Comparison of ENCODE assay signal across 8 mouse cellular contexts in genomic region chr8:109777851-109778250, GRCm38 (mm10). TPM values are rescaled to one million over a fixed set of nuclear protein-coding genes. Genes with fewer than 3 reads are reported as not detected.
DNase-seq lines count a peak whose midpoint lies in the region; ATAC-seq and TF ChIP-seq lines count a peak whose summit lies in the region.

No protein-coding gene starts in this region.

- DNase-seq in heart, adult 8-10 months (ENCODE audit: low spot score), result no peak
- no peak for DNase-seq in ES-E14 (ENCODE audit: low read depth, low spot score)
- no peak for DNase-seq in forebrain, embryonic 14.5 days (ENCODE audit: low spot score)
- DNase-seq in c-Kit-positive CD71-positive TER-119-positive erythroid progenitor cells, embryonic 14.5 days (ENCODE audit: low spot score), result no peak
- DNase-seq in right cerebral cortex, postnatal 4 days, result no peak
- DNase-seq in thymus, adult 2 months, result no peak

- peak overlapping the region; percentile 88 for H3K4me2 ChIP-seq in heart, embryonic 14.5 days (ENCODE audit: low read length)
- peak overlapping the region; percentile 70 for H3K4me2 ChIP-seq in forebrain, embryonic 14.5 days (ENCODE audit: low read length)
- H3K4me2 ChIP-seq in liver, embryonic 16.5 days (ENCODE audit: low read depth, low read length), result peak overlapping the region; percentile 95

- no peaks in the 10 kb centered on the region for H3K9me3 ChIP-seq in heart, embryonic 14.5 days (ENCODE audit: control insufficient read depth, low read length)
- no peaks in the 10 kb centered on the region for H3K9me3 ChIP-seq in ES-E14 (ENCODE audit: control insufficient read depth, insufficient read depth, low read depth, low read length)
- no peaks in the 10 kb centered on the region for H3K9me3 ChIP-seq in forebrain, embryonic 14.5 days (replicated peaks; ENCODE audit: control insufficient read depth, low read length)
- no peaks in the 10 kb centered on the region for H3K9me3 ChIP-seq in liver, embryonic 16.5 days (replicated peaks; ENCODE audit: control insufficient read depth, low read length)

- no peak for ATAC-seq in heart, embryonic 14.5 days (ENCODE audit: insufficient number of reproducible peaks, insufficient read depth, low FRiP score, low read depth)
- ATAC-seq in forebrain, embryonic 14.5 days, result no peak
- no peak for ATAC-seq in liver, embryonic 16.5 days (ENCODE audit: low read depth)

- H3K4me3 ChIP-seq in heart, embryonic 14.5 days (ENCODE audit: control insufficient read depth in 1 of 2, insufficient read depth in 1 of 2, low read depth in 1 of 2, low read length in 2 of 2), result peak overlapping the region in 1 of 2 experiments; percentile 95; a peak in 3 of 4 replicates
- H3K4me3 ChIP-seq in ES-E14 (ENCODE audit: insufficient read depth in 1 of 2, low read depth in 1 of 2, low read length in 2 of 2, poor library complexity in 1 of 2, severe bottlenecking in 1 of 2), result peak overlapping the region; percentile 21 to 48; a peak in 3 of 4 replicates
- H3K4me3 ChIP-seq in forebrain, embryonic 14.5 days (ENCODE audit: low read depth, low read length), result peak overlapping the region; percentile 91
- peak overlapping the region; percentile 74 for H3K4me3 ChIP-seq in liver, embryonic 16.5 days (ENCODE audit: low read depth, low read length)
- no peak overlapping the region for H3K4me3 ChIP-seq in thymus, adult 2 months (ENCODE audit: control insufficient read depth, insufficient read depth, low read length)

- H3K4me1 ChIP-seq in heart, embryonic 14.5 days (ENCODE audit: control insufficient read depth in 2 of 2, insufficient read depth in 2 of 2, low read length in 2 of 2), result peaks cover 2 to 17% of the 10 kb centered on the region in 2 experiments; a peak in 3 of 4 replicates
- peaks cover 0 to 5% of the 10 kb centered on the region in 2 experiments; a peak in 1 of 4 replicates for H3K4me1 ChIP-seq in ES-E14 (ENCODE audit: control insufficient read depth in 2 of 2, insufficient read depth in 2 of 2, low read length in 2 of 2, poor library complexity in 1 of 2)
- peaks cover 14% of the 10 kb centered on the region for H3K4me1 ChIP-seq in forebrain, embryonic 14.5 days (ENCODE audit: control insufficient read depth, insufficient read depth, low read length)
- peaks cover 16% of the 10 kb centered on the region for H3K4me1 ChIP-seq in liver, embryonic 16.5 days (ENCODE audit: control insufficient read depth, low read depth, low read length)
- peaks cover 5% of the 10 kb centered on the region for H3K4me1 ChIP-seq in thymus, adult 2 months (replicated peaks; ENCODE audit: control insufficient read depth, insufficient read depth, low read length)

- no peaks in the 10 kb centered on the region; the same call in 1 of the 2 replicates for H3K27me3 ChIP-seq in heart, embryonic 14.5 days (ENCODE audit: control insufficient read depth, insufficient read depth, low read length)
- no peaks in the 10 kb centered on the region for H3K27me3 ChIP-seq in forebrain, embryonic 14.5 days (replicated peaks; ENCODE audit: control insufficient read depth, insufficient read depth, low read length)
- H3K27me3 ChIP-seq in liver, embryonic 16.5 days (ENCODE audit: control insufficient read depth, insufficient read depth, low read depth, low read length), result no peaks in the 10 kb centered on the region; the same call in 1 of the 2 replicates
- H3K27me3 ChIP-seq in thymus, adult 2 months (ENCODE audit: control insufficient read depth, insufficient read depth, low read length), result no peaks in the 10 kb centered on the region

- H3K36me3 ChIP-seq in heart, embryonic 14.5 days (ENCODE audit: control insufficient read depth, insufficient read depth, low read length), result no peaks in the 10 kb centered on the region
- no peaks in the 10 kb centered on the region for H3K36me3 ChIP-seq in ES-E14 (ENCODE audit: control insufficient read depth, insufficient read depth, low read length, poor library complexity, severe bottlenecking)
- no peaks in the 10 kb centered on the region for H3K36me3 ChIP-seq in forebrain, embryonic 14.5 days (ENCODE audit: control insufficient read depth, insufficient read depth, low read length)
- H3K36me3 ChIP-seq in liver, embryonic 16.5 days (ENCODE audit: control insufficient read depth, insufficient read depth), result no peaks in the 10 kb centered on the region
- no peaks in the 10 kb centered on the region for H3K36me3 ChIP-seq in thymus, adult 2 months (ENCODE audit: control insufficient read depth, insufficient read depth, low read length)

- TF ChIP-seq CTCF in thymus, adult 2 months (IDR thresholded peaks at IDR 0.05; ENCODE audit: borderline replicate concordance, control insufficient read depth, extremely low read depth, insufficient read depth, low read length, poor library complexity), result no peak

- peak overlapping the region in 1 of 2 experiments; percentile 24; a peak in 1 of 4 replicates for H3K27ac ChIP-seq in heart, embryonic 14.5 days (replicated peaks in 1 of 2; ENCODE audit: control insufficient read depth in 1 of 2, insufficient read depth in 1 of 2, low read depth in 2 of 2, low read length in 2 of 2)
- no peak overlapping the region for H3K27ac ChIP-seq in ES-E14 (ENCODE audit: insufficient read depth, low read depth, low read length, poor library complexity, severe bottlenecking)
- H3K27ac ChIP-seq in forebrain, embryonic 14.5 days (ENCODE audit: low read depth, low read length), result peak overlapping the region; percentile 98; the same call in 1 of the 2 replicates
- no peak overlapping the region; the same call in 1 of the 2 replicates for H3K27ac ChIP-seq in liver, embryonic 16.5 days (ENCODE audit: low read length)
- H3K27ac ChIP-seq in thymus, adult 2 months (ENCODE audit: control insufficient read depth, insufficient read depth, low read length), result no peak overlapping the region

- no peak for TF ChIP-seq POLR2A in thymus, adult 2 months (IDR thresholded peaks at IDR 0.05; ENCODE audit: control insufficient read depth, extremely low read depth, insufficient read depth, low read length, poor library complexity)

- WGBS in heart, embryonic 14.5 days, result 28% methylated on average over 5 of the region's 5 CpGs
- 25% methylated on average over 5 of the region's 5 CpGs for WGBS in forebrain, embryonic 14.5 days
- WGBS in liver, embryonic 16.5 days (ENCODE audit: insufficient replicate concordance), result 27% methylated on average over 5 of the region's 5 CpGs
- WGBS in thymus, adult 2 months, result 29% methylated on average over 5 of the region's 5 CpGs

- H3K9ac ChIP-seq in heart, embryonic 14.5 days (ENCODE audit: low read length), result peak overlapping the region; percentile 97
- H3K9ac ChIP-seq in ES-E14 (ENCODE audit: insufficient read depth, low read depth, low read length, poor library complexity, severe bottlenecking), result no peak overlapping the region
- peak overlapping the region; percentile 59; the same call in 1 of the 2 replicates for H3K9ac ChIP-seq in forebrain, embryonic 14.5 days (ENCODE audit: low read length)
- H3K9ac ChIP-seq in liver, embryonic 16.5 days (ENCODE audit: low read depth, low read length), result no peak overlapping the region

- in situ Hi-C loops in ES-E14 (cut with MboI; ENCODE audit: low sequenced_read_pairs in 2 of 2, unreplicated experiment in 2 of 2), result no loop called here

TF ChIP-seq in ES-E14, 5 proteins besides CTCF, POLR2A, EP300 and RAD21:
- no peak for TF ChIP-seq ZC3H11A (IDR thresholded peaks at IDR 0.05; ENCODE audit: borderline replicate concordance, low read depth, low read length)
- no peak for TF ChIP-seq MAFK (IDR thresholded peaks at IDR 0.05; ENCODE audit: insufficient read depth, low read depth, low read length)
- no peak for TF ChIP-seq ZNF384 (IDR thresholded peaks at IDR 0.05; ENCODE audit: low read depth, low read length)
- no peak for TF ChIP-seq CHD2 (IDR thresholded peaks at IDR 0.05; ENCODE audit: low read depth, low read length)
- no peak for TF ChIP-seq HCFC1 (IDR thresholded peaks at IDR 0.05; ENCODE audit: borderline replicate concordance, insufficient read depth, low read length)

RNA-seq across cellular contexts. Expression of gene Ap1g1, which starts 0.5 kb away (rescaled TPM):
- polyA plus RNA-seq in heart, embryonic 14.5 days (2014; fragmentation: Nextera tagmentation; extraction: Ambion mirVana), result 23.8 and 25.2 TPM in 2 replicates
- total RNA-seq in heart, adult 8-10 months (2022), result 10 to 100 TPM; 30.2 to 37.5 (median 35.7) TPM
- total RNA-seq in ES-E14 (2012; rRNA removed), result 31.3 and 51.4 TPM in 2 replicates
- polyA plus RNA-seq in forebrain, embryonic 14.5 days (2014; fragmentation: Nextera tagmentation; extraction: Ambion mirVana), result 33.5 and 35.7 TPM in 2 replicates
- 16.6 and 19.4 TPM in 2 replicates for polyA plus RNA-seq in liver, embryonic 16.5 days (2015; fragmentation: Nextera tagmentation; extraction: Ambion mirVana)
- 40.3 and 42.2 TPM in 2 replicates for polyA plus RNA-seq in thymus, adult 2 months (2012; rRNA removed)

RNA-seq across cellular contexts. Expression of gene Atxn1l, which starts 40.3 kb away (rescaled TPM):
- polyA plus RNA-seq in heart, embryonic 14.5 days (2014; fragmentation: Nextera tagmentation; extraction: Ambion mirVana), result 4.7 and 4.8 TPM in 2 replicates
- total RNA-seq in heart, adult 8-10 months (2022), result 10 to 100 TPM; 17.9 to 21.0 (median 20.1) TPM
- 12.3 and 13.2 TPM in 2 replicates for total RNA-seq in ES-E14 (2012; rRNA removed)
- 3.4 and 3.8 TPM in 2 replicates for polyA plus RNA-seq in forebrain, embryonic 14.5 days (2014; fragmentation: Nextera tagmentation; extraction: Ambion mirVana)
- polyA plus RNA-seq in liver, embryonic 16.5 days (2015; fragmentation: Nextera tagmentation; extraction: Ambion mirVana), result 2.8 and 3.2 TPM in 2 replicates
- 20.3 and 23.9 TPM in 2 replicates for polyA plus RNA-seq in thymus, adult 2 months (2012; rRNA removed)

Comparison
In these comparisons a context has a peak if more than half of its experiments do, and no peak if none do; other contexts are left out.
1. H3K9ac ChIP-seq: peak in heart, embryonic 14.5 days (single experiment) and forebrain, embryonic 14.5 days (single experiment); none in ES-E14 (single experiment) and liver, embryonic 16.5 days (single experiment).
2. Peak in every context shown above with its lines, with median percentiles within 50 percentile points of each other: H3K4me2 ChIP-seq.